Mouse (Mus musculus) neural tube, embryonic 11.5 days (tissue): Measurements from ENCODE around the gene Atoh7. TPM values are rescaled to one million over a fixed set of nuclear protein-coding genes. Genes with fewer than 3 reads are reported as not detected.

ENCODE experiments used
- ATAC-seq: fragments of 200-750 bp; cut with Nextera tagmentation; 2 replicates; pipeline ENCODE4 v1.8.0; 2017; ENCODE audit warnings: moderate number of reproducible peaks, mild to moderate bottlenecking, moderate TSS enrichment, moderate library complexity; ENCODE audit not compliant: insufficient read depth, low FRiP score, low TSS enrichment
- DNase-seq: peaks from one replicate; pipeline ENCODE4 v3.0.0-alpha.2; 2015; ENCODE audit warnings: low spot score
- H3K27ac ChIP-seq: fragments of 300-500 bp; sonication (generic); 2 replicates; pipeline ENCODE4 v1.5.1; 2014; ENCODE audit warnings: low read depth, mild to moderate bottlenecking, low read length
- H3K27me3 ChIP-seq: fragments of 300-500 bp; sonication (generic); 2 replicates; pipeline ENCODE4 v1.6.1; 2014; ENCODE audit warnings: mild to moderate bottlenecking, low read length, mixed read lengths; ENCODE audit not compliant: control insufficient read depth, insufficient read depth
- H3K36me3 ChIP-seq: fragments of 300-500 bp; sonication (generic); 2 replicates; pipeline ENCODE4 v1.6.1; 2014; ENCODE audit warnings: mild to moderate bottlenecking, low read length, moderate library complexity, mixed read lengths; ENCODE audit not compliant: control insufficient read depth, insufficient read depth
- H3K4me1 ChIP-seq: fragments of 300-500 bp; sonication (generic); 2 replicates; pipeline ENCODE4 v1.6.1; 2014; ENCODE audit warnings: low read length, mixed read lengths; ENCODE audit not compliant: control insufficient read depth, insufficient read depth
- H3K4me2 ChIP-seq: fragments of 300-500 bp; sonication (generic); 2 replicates; pipeline ENCODE4 v1.6.1; 2014; ENCODE audit warnings: low read depth, mild to moderate bottlenecking, moderate library complexity
- H3K4me3 ChIP-seq: fragments of 300-500 bp; sonication (generic); 2 replicates; pipeline ENCODE4 v1.5.1; 2014; ENCODE audit warnings: low read depth, low read length
- H3K9ac ChIP-seq: fragments of 300-500 bp; sonication (generic); 2 replicates; pipeline ENCODE4 v1.6.1; 2014; ENCODE audit warnings: mild to moderate bottlenecking, low read length
- H3K9me3 ChIP-seq: fragments of 300-500 bp; sonication (generic); 2 replicates; pipeline ENCODE4 v1.6.1; 2016; ENCODE audit warnings: low read length; ENCODE audit not compliant: control insufficient read depth
- WGBS: fragments of 180-500 bp; shearing (Covaris S2); extraction: QIAGEN DNeasy Blood & Tissue Kit; methylation state at CpG from one replicate; pipeline ENCODE4 v1.1.7; 2014; 5-methylcytosine and 5-hydroxymethylcytosine counted together
- polyA plus RNA-seq: library from polyadenylated mRNA; unstranded; fragments of >200 nt; fragmentation: Nextera tagmentation; extraction: Ambion mirVana; gene quantifications from 2 replicates; pipeline ENCODE4 v1.2.1, GENCODE M21; 2014

Atoh7 gene
- polyA plus RNA-seq, 1 experiment from 2014 or later: 0.89 TPM

- no peak overlapping the region for H3K27ac ChIP-seq
- no peak for DNase-seq
- no peaks in the 10 kb centered on the region for H3K36me3 ChIP-seq
- H3K27me3 ChIP-seq: no peaks in the 10 kb centered on the region
- no peak overlapping the region for H3K4me2 ChIP-seq
- H3K9ac ChIP-seq: no peak overlapping the region
- 82% methylated on average over 15 of the region's 15 CpGs for WGBS
- no peaks in the 10 kb centered on the region for H3K9me3 ChIP-seq
- ATAC-seq: no peak
- H3K4me1 ChIP-seq: no peaks in the 10 kb centered on the region
- H3K4me3 ChIP-seq: no peak overlapping the region
Observed at GRCm38 (mm10) chr10:63115881-63116280, 16.4 kb downstream of the Atoh7 start.

DNA sequence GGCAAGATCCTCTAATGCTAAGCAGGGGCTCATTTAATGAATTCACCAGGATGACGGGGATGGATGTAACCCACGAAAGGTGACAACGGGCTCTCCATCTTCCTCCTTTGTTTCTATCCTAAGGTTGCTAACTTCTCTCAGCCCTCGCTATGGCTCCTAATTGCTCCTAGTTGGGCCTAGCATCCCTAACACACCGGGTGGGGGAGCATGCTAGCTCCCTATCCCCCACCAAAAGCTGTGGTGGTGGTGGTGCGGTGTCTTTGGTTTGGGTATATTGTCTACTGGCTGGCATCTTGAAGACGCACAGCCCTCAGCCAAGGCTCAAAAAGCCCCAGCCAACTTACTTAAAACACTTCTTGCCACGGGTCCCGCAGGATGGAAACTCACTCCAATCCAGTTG, 16.9 kb downstream of the Atoh7 start:
- DNase-seq: no peak
- no peaks in the 10 kb centered on the region for H3K36me3 ChIP-seq
- WGBS: 95% methylated on average over 9 of the region's 9 CpGs

DNA sequence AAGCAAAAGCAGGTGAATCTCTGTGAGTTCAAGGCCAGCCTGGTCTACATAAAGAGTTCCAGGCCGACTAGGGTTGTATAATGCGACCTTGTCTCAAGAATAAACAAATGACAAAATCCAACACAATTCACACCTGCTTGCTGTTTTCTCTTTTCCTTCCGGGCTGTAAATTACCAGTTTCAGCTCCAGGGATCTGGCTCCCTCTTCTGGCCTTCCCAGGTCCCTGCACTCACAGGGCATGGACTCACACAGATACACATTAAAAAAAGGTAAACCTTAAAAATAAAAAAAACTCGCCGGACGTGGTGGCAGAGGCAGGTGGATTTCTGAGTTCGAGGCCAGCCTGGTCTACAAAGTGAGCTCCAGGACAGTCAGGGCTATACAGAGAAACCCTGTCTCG, 18.1 kb downstream of the Atoh7 start:
- Histone ChIP-seq H3K4me2 (no peak overlapping the region), H3K4me3 (no peak overlapping the region), H3K27me3 (no peaks in the 10 kb centered on the region), H3K9ac (no peak overlapping the region), H3K4me1 (no peaks in the 10 kb centered on the region), H3K27ac (no peak overlapping the region), H3K36me3 (no peaks in the 10 kb centered on the region), H3K9me3 (no peaks in the 10 kb centered on the region)
- WGBS: 90% methylated on average over 8 of the region's 8 CpGs
- DNase-seq (no peak), ATAC-seq (no peak)

More for the DNA sequence above, 16.9 kb downstream of the Atoh7 start:
- Histone ChIP-seq H3K9ac (no peak overlapping the region), H3K4me1 (no peaks in the 10 kb centered on the region), H3K4me2 (no peak overlapping the region), H3K27ac (no peak overlapping the region), H3K27me3 (no peaks in the 10 kb centered on the region), H3K4me3 (no peak overlapping the region), H3K9me3 (no peaks in the 10 kb centered on the region)
- no peak for ATAC-seq

DNA sequence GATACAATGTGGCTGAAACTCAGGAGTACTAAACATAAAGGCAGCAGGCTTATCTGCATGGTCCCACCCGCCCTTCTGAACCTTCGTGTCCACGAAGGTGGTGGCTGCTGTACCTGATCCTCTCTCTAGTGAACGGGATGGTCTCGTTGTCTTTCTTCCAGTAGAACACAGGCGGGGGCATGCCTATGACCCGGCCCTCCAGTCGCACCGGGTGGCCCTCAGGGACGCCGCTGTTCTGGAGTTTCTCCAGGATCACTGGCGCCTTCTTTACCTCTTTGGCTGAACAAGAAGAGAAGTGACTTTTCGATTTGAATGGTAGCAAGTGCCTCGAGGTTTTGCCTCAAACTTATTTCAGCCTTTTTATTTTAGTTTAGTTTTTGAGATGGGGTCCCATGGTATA, 20.5 kb downstream of the Atoh7 start:
- Histone ChIP-seq H3K4me3 (no peak overlapping the region), H3K9me3 (no peaks in the 10 kb centered on the region), H3K27me3 (no peaks in the 10 kb centered on the region), H3K27ac (no peak overlapping the region), H3K4me1 (no peaks in the 10 kb centered on the region), H3K4me2 (no peak overlapping the region), H3K36me3 (no peaks in the 10 kb centered on the region), H3K9ac (no peak overlapping the region)
- WGBS: 83% methylated on average over 14 of the region's 14 CpGs
- DNase-seq: no peak
- ATAC-seq: no peak

- ATAC-seq: no peak
- WGBS: 83% methylated on average over 14 of the region's 14 CpGs
Observed at GRCm38 (mm10) chr10:63121961-63122360, 22.5 kb downstream of the Atoh7 start.

DNA sequence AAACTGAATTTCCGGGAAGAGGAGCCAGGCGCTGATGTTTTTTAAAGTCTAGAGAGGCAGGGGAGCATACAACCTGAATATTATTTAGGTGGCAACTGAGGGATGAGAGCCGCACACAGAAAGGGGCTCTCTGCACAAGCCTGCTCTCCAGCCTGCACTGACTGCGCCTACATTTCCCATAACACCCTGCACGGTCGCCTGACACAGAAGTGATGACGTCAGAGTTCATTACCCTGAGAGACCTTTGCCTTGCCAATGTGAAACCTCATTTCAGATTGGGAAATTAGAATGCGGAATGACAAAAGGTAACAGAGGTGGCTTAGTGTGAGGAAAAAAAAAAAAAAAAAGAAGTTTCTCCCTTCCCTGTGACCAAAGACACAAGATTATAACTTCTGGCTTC, 23.1 kb downstream of the Atoh7 start:
- Histone ChIP-seq H3K9me3 (no peaks in the 10 kb centered on the region), H3K4me1 (no peaks in the 10 kb centered on the region), H3K4me3 (no peak overlapping the region), H3K27me3 (no peaks in the 10 kb centered on the region), H3K36me3 (no peaks in the 10 kb centered on the region), H3K9ac (no peak overlapping the region), H3K27ac (no peak overlapping the region), H3K4me2 (no peak overlapping the region)
- peak; percentile 73 for ATAC-seq
- 36% methylated on average over 8 of the region's 8 CpGs for WGBS
- DNase-seq: peak; percentile 27

More at GRCm38 (mm10) chr10:63121961-63122360, 22.5 kb downstream of the Atoh7 start:
- H3K27ac ChIP-seq: no peak overlapping the region
- H3K4me3 ChIP-seq: no peak overlapping the region
- H3K4me1 ChIP-seq: no peaks in the 10 kb centered on the region
- H3K36me3 ChIP-seq: no peaks in the 10 kb centered on the region
- no peaks in the 10 kb centered on the region for H3K9me3 ChIP-seq
- DNase-seq: no peak
- H3K4me2 ChIP-seq: no peak overlapping the region
- H3K9ac ChIP-seq: no peak overlapping the region
- H3K27me3 ChIP-seq: no peaks in the 10 kb centered on the region

GRCm38 (mm10) chr10:63123141-63123540, 23.7 kb downstream of the Atoh7 start:
- no peaks in the 10 kb centered on the region for H3K36me3 ChIP-seq
- DNase-seq (no peak), ATAC-seq (no peak)
- no peaks in the 10 kb centered on the region for H3K4me1 ChIP-seq
- WGBS: 87% methylated on average over 8 of the region's 8 CpGs
- no peak overlapping the region for H3K4me3 ChIP-seq
- H3K9me3 ChIP-seq: no peaks in the 10 kb centered on the region
- no peak overlapping the region for H3K27ac ChIP-seq
- no peak overlapping the region for H3K4me2 ChIP-seq
- H3K9ac ChIP-seq: no peak overlapping the region
- no peaks in the 10 kb centered on the region for H3K27me3 ChIP-seq

GRCm38 (mm10) chr10:63124016-63124415, 24.6 kb downstream of the Atoh7 start:
- no peaks in the 10 kb centered on the region for H3K36me3 ChIP-seq
- H3K9ac ChIP-seq: no peak overlapping the region
- no peak overlapping the region for H3K4me2 ChIP-seq
- 89% methylated on average over 10 of the region's 10 CpGs for WGBS
- no peaks in the 10 kb centered on the region for H3K9me3 ChIP-seq
- ATAC-seq (no peak), DNase-seq (no peak)
- no peaks in the 10 kb centered on the region for H3K4me1 ChIP-seq
- H3K27ac ChIP-seq: no peak overlapping the region
- no peak overlapping the region for H3K4me3 ChIP-seq
- H3K27me3 ChIP-seq: no peaks in the 10 kb centered on the region

DNA sequence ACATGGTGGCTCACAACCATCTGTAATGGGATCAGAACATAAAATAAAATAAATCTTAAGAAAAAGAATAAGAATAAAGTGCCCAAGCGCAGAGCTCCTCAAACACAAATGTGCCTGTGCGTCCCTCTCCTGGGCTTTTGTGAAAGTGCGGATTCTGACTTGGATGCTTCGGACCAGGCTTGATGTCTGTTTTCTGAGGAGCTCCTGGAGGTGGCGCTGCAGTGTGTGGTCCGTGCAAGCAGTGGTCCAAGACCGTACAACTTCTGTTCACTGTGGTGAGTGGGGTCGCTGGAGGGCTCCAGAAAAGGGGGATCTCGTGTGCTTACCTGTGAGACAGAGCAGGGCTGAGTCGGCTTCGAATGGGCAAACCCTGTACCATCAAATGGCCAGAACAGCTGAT, 25.9 kb downstream of the Atoh7 start:
- 35% methylated on average over 11 of the region's 11 CpGs for WGBS
- H3K36me3 ChIP-seq: no peaks in the 10 kb centered on the region
- no peak for ATAC-seq
- no peaks in the 10 kb centered on the region for H3K4me1 ChIP-seq
- no peak for DNase-seq
- H3K4me2 ChIP-seq: no peak overlapping the region
- H3K27ac ChIP-seq: no peak overlapping the region
- no peak overlapping the region for H3K9ac ChIP-seq
- no peaks in the 10 kb centered on the region for H3K27me3 ChIP-seq
- no peaks in the 10 kb centered on the region for H3K9me3 ChIP-seq
- no peak overlapping the region for H3K4me3 ChIP-seq
